Mouse (Mus musculus) embryonic facial prominence, embryonic 14.5 days (tissue): ENCODE measurements around the gene Pgm2. TPM values are rescaled to one million over a fixed set of nuclear protein-coding genes. Genes with fewer than 3 reads are reported as not detected.

ENCODE experiments used
- ATAC-seq: fragments of 200-750 bp; cut with Nextera tagmentation; 2 replicates; pipeline ENCODE4 v1.8.0; 2017; ENCODE audit warnings: low read depth, moderate number of reproducible peaks, moderate TSS enrichment
- DNase-seq: peaks from one replicate; pipeline ENCODE4 v3.0.0-alpha.2; 2015; ENCODE audit warnings: low spot score
- H3K27ac ChIP-seq: fragments of 300-500 bp; sonication (generic); replicated peaks from 2 replicates; pipeline ENCODE4 v1.5.1; 2014; ENCODE audit warnings: low read depth, mild to moderate bottlenecking, low read length, moderate library complexity
- H3K27me3 ChIP-seq: fragments of 300-500 bp; sonication (generic); replicated peaks from 2 replicates; pipeline ENCODE4 v1.6.1; 2014; ENCODE audit warnings: low read length; ENCODE audit not compliant: control insufficient read depth, insufficient read depth
- H3K36me3 ChIP-seq: fragments of 300-500 bp; sonication (generic); 2 replicates; pipeline ENCODE4 v1.6.1; 2014; ENCODE audit warnings: low read length, mixed read lengths; ENCODE audit not compliant: control insufficient read depth, insufficient read depth
- H3K4me1 ChIP-seq: fragments of 300-500 bp; sonication (generic); 2 replicates; pipeline ENCODE4 v1.6.1; 2014; ENCODE audit warnings: antibody characterized with exemption, low read length; ENCODE audit not compliant: control insufficient read depth, insufficient read depth
- H3K4me2 ChIP-seq: fragments of 300-500 bp; sonication (generic); 2 replicates; pipeline ENCODE4 v1.6.1; 2014; ENCODE audit warnings: low read depth, mild to moderate bottlenecking, low read length, moderate library complexity, mixed read lengths
- H3K4me3 ChIP-seq: fragments of 300-500 bp; sonication (generic); 2 replicates; pipeline ENCODE4 v1.5.1; 2014; ENCODE audit warnings: low read depth, mild to moderate bottlenecking, low read length
- H3K9ac ChIP-seq: fragments of 300-500 bp; sonication (generic); 2 replicates; pipeline ENCODE4 v1.6.1; 2014; ENCODE audit warnings: low read depth, mild to moderate bottlenecking, low read length, moderate library complexity, mixed read lengths
- H3K9me3 ChIP-seq: fragments of 300-500 bp; sonication (generic); 2 replicates; pipeline ENCODE4 v1.6.1; 2016; ENCODE audit warnings: low read length; ENCODE audit not compliant: control insufficient read depth
- WGBS: fragments of 180-500 bp; shearing (Covaris S2); extraction: QIAGEN DNeasy Blood & Tissue Kit; methylation state at CpG from one replicate; pipeline ENCODE4 v1.1.7; 2014; 5-methylcytosine and 5-hydroxymethylcytosine counted together
- polyA plus RNA-seq: library from polyadenylated mRNA; unstranded; fragments of >200 nt; fragmentation: Nextera tagmentation; extraction: Ambion mirVana; gene quantifications from 2 replicates; pipeline ENCODE4 v1.2.1, GENCODE M21; 2014

Pgm2 gene
- polyA plus RNA-seq, 1 experiment from 2014 or later, result 24.5 TPM

DNA sequence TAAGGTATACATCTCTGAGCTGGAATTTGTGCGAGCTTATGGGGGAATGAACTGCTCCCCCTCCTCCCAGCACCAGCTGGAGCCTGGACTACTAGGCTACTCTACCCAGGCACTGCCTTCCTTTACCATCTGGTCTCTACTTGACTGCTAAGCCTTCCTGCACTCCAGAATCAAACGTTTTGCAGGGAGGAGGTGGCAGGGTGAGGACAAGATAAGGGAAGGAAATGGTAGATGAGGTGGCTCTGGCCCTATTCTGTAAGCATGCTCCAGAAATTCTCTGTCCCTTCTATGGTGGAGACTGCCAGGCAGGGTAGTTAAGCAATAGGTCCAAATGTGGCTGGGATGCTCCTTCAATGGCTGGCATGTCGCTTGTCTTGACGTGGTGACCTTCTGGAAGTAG is 65.8 kb downstream of the Pgm2 start:
- DNase-seq (no peak), ATAC-seq (no peak)
- no peaks in the 10 kb centered on the region for H3K36me3 ChIP-seq
- no peak overlapping the region for H3K27ac ChIP-seq
- H3K4me3 ChIP-seq, result no peak overlapping the region
- H3K9ac ChIP-seq, result no peak overlapping the region
- H3K4me2 ChIP-seq, result no peak overlapping the region
- H3K4me1 ChIP-seq, result no peaks in the 10 kb centered on the region
- 32% methylated on average over 4 of the region's 4 CpGs for WGBS
- peaks cover 43% of the 10 kb centered on the region for H3K27me3 ChIP-seq
- H3K9me3 ChIP-seq, result no peaks in the 10 kb centered on the region

DNA sequence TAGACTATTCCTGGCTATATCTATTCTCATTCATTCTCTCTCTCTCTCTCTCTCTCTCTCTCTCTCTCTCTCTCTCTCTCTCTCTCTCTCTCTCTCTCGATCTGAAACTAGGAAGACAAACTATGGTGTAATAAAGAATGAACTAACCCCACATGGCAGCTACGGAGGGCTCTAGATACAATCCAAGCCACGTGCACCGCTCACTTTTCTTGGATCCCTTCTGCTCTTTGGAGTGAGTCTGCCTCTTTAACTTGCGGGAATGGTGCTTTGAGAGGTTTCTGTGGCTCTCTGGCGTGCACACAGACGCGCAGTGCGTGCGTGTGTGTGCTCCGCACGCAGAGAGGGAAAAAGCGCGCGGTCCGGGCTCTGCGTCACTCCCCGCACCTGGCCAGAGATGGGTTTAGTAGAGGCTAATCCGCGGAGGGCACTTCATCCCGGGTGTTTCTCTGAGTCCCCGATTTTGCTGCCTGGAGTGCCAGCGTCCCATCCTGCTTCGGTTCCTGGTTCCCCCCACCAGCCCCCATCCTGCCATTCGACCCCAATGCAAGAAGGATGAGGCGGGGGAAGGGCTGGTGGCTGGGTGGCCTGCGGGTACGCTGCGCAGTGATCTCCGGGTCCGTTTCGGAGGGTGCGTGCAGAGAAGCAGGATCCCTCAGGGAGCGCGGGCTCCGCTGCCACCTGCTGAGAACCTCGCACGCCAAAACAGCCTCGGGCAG is 66.5 kb downstream of the Pgm2 start:
- H3K4me3 ChIP-seq, result peak overlapping the region; percentile 64
- no peaks in the 10 kb centered on the region for H3K36me3 ChIP-seq
- peak overlapping the region; percentile 53 for H3K9ac ChIP-seq
- DNase-seq (no peak), ATAC-seq (peak; percentile 30; the same call in 1 of the 2 replicates)
- under 1% methylated on average over 34 of the region's 39 CpGs for WGBS
- H3K4me1 ChIP-seq, result no peaks in the 10 kb centered on the region
- H3K27me3 ChIP-seq, result peaks cover 43% of the 10 kb centered on the region
- no peak overlapping the region for H3K27ac ChIP-seq
- H3K9me3 ChIP-seq, result no peaks in the 10 kb centered on the region
- H3K4me2 ChIP-seq, result peak overlapping the region; percentile 100

DNA sequence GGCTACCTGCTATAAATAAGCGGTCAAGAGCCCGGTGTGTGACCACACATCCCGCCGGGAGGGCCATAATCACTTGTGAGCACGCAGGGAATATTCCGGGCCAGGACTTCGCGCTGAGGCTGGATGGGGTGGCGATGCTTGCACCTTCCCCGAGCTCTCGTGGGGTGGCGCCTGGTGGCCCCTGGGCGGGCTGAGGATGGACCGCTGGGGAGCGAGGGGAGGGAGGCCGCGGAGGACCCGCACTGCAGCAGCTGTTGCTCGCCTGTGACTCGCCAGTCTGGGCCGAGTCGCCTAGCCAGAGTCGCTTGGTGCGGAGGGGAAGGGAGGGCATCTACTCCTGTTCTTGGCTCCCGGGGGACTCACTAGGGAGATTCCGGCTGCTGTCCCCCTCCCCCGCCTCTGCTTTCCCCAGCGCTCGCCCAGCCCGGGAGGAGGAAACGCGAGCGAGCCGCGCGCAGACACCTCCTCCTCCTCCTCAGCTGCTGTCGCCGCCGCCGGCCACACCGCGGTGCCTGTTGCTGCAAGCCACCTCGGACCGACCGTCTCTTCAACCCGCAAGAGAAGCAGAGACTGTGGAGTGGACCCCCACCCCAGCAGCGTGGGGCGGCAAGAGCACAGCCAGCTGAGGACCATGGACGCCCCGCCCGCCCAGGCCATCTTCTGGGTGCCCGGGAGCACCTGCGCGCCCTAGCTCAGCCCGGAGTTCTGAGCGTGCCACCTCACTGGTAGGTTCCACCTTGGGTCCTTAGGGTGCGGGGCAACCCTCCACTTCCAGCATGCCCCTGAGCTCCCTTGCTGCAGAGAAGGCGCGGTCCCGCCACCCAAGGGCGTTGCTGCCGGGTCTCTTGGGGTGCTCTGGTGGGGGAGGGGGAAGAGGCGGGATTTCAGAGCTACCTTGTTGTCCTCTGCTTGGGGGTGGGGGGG is 67.3 kb downstream of the Pgm2 start:
- 1% methylated on average over 13 of the region's 63 CpGs for WGBS
- peak; percentile 68 for DNase-seq
- no peak overlapping the region for H3K27ac ChIP-seq

DNA sequence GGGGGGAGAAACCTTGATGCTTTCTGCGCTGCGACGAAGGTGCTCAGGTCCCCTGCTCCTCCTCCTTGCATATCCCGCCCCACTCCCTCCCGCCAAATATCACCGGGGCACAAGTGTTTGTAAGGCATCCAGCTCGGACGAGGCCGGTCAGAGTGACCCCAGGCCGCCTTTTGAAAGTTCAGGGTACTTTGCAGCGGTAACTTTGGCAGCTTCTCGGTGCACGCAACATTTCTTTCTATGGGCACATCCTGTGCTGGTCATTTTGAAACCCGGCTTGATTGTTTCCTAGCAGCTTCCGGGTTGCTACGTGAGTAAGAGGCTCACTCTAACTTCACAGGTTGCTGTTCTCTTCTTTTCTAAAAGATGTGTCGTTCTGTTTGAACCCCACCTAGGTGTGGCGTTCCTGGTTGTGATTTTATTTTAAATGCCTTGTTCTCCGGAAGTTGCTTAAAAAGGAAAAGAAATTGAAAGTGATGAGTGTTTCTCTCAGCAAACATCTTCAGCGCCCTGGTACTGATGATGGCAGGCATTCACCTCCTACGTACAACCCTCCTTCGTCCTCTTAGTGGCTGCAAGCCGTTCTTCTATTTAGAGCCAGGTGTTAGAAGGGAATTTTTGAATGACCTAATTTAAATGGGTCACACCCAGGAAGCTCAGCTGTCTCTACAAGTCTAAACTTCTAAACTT is 68.1 kb downstream of the Pgm2 start:
- Histone ChIP-seq H3K4me2 (peak overlapping the region; percentile 100), H3K27me3 (peaks cover 43% of the 10 kb centered on the region), H3K27ac (no peak overlapping the region), H3K9ac (peak overlapping the region; percentile 53), H3K9me3 (no peaks in the 10 kb centered on the region), H3K4me1 (no peaks in the 10 kb centered on the region), H3K4me3 (peak overlapping the region; percentile 64), H3K36me3 (no peaks in the 10 kb centered on the region)
- ATAC-seq, result no peak
- DNase-seq, result peak; percentile 23
- WGBS, result 2% methylated on average over 20 of the region's 23 CpGs

More for the DNA sequence above, 67.3 kb downstream of the Pgm2 start:
- Histone ChIP-seq H3K36me3 (no peaks in the 10 kb centered on the region), H3K9me3 (no peaks in the 10 kb centered on the region), H3K9ac (peak overlapping the region; percentile 53), H3K4me1 (no peaks in the 10 kb centered on the region), H3K4me3 (peak overlapping the region; percentile 64), H3K27me3 (peaks cover 43% of the 10 kb centered on the region), H3K4me2 (peak overlapping the region; percentile 100)
- ATAC-seq, result peak; percentile 75

DNA sequence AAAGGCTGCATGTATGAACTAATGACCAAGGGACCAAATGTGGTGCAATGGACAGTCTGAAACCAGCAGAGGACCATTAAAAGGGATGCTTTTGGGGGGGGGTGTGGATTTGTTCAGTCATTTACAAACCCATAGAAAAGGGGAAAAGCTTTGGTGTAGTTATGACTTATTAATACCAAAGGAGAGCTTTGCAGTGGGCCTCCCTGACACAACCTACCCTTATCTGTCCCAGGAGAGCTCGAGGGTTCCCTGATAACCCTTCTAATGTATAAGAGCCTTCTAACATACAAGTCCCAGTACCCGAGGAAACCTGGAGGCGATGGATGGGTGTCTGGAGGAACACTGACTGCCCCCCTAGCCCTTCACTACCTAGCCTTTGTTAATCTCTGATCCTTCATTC is 69.2 kb downstream of the Pgm2 start:
- Histone ChIP-seq H3K27me3 (peaks cover 45% of the 10 kb centered on the region), H3K4me2 (no peak overlapping the region; the same call in 1 of the 2 replicates), H3K4me3 (no peak overlapping the region)

DNA sequence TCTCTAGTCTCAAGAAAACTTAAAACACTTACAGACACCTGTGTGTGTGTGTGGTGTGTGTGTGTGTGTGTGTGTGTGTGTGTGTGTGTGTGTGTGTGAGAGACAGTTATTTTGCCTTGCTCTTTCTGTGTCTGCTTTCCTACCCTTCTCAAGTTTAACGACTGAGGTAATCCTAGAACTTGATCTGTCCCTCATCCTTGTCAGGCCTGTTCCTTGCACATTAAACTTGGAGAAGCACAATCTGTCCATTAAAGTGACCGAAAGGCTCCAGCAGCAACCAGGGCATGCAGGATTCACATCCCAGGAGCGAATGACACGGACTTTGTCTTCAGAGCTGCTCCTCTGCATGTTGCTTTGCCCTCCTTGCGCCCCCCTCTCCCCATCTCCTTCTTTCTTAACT is 69.8 kb downstream of the Pgm2 start:
- DNase-seq (no peak), ATAC-seq (no peak)
- no peak overlapping the region for H3K9ac ChIP-seq
- 69% methylated on average over 5 of the region's 5 CpGs for WGBS
- H3K9me3 ChIP-seq, result no peaks in the 10 kb centered on the region
- no peak overlapping the region for H3K4me2 ChIP-seq
- no peak overlapping the region for H3K27ac ChIP-seq
- H3K4me3 ChIP-seq, result no peak overlapping the region
- H3K27me3 ChIP-seq, result peaks cover 46% of the 10 kb centered on the region
- no peaks in the 10 kb centered on the region for H3K4me1 ChIP-seq
- no peaks in the 10 kb centered on the region for H3K36me3 ChIP-seq

More for the DNA sequence above, 69.2 kb downstream of the Pgm2 start:
- no peaks in the 10 kb centered on the region for H3K4me1 ChIP-seq
- 80% methylated on average over 3 of the region's 3 CpGs for WGBS
- no peak for DNase-seq
- no peak for ATAC-seq
- H3K9ac ChIP-seq, result no peak overlapping the region
- H3K36me3 ChIP-seq, result no peaks in the 10 kb centered on the region
- no peak overlapping the region for H3K27ac ChIP-seq
- H3K9me3 ChIP-seq, result no peaks in the 10 kb centered on the region

DNA sequence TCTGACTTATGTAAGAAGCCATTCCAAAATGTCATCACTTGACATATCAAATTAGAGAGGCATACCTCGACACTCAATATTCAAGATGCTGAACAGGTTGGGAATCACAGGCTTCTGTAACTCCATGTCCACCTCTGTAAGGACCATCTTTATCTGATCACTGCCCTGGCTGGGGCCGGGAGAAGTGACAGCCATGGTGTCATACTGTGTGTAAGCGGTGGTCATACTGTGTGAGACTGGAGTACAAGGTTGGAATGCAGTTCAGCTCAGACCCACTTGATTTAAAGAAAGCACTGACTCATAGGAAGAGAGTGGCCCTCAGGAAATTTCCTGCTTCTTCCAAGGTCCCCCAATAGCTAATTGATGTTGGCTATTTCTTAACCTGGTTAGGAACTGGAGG is 71.7 kb downstream of the Pgm2 start:
- no peaks in the 10 kb centered on the region for H3K36me3 ChIP-seq
- H3K27me3 ChIP-seq, result peaks cover 30% of the 10 kb centered on the region
- H3K27ac ChIP-seq, result no peak overlapping the region
- H3K9me3 ChIP-seq, result no peaks in the 10 kb centered on the region
- no peaks in the 10 kb centered on the region for H3K4me1 ChIP-seq
- no peak overlapping the region for H3K4me3 ChIP-seq
- ATAC-seq (no peak), DNase-seq (no peak)
- H3K4me2 ChIP-seq, result no peak overlapping the region
- 91% methylated on average over 3 of the region's 3 CpGs for WGBS
- H3K9ac ChIP-seq, result no peak overlapping the region

DNA sequence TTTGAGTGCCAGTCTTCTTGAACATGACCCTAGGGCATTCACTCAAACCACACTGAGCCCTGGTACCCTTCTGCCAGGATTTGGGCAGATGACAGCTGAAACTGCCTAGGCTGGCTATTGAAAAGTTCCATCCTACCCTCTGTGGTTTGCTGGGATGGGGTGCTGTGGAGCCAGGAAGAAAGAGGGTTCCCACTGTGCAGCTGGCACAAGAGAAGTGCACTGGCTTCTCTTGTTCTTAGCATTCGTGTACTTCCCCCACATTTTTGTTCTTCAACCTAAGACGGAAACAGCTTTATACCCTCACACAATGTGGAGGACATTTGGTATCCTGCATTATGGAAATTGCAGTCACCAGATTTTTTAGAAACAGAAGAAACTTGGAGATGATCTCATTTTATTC is 73.1 kb downstream of the Pgm2 start:
- Histone ChIP-seq H3K4me3 (no peak overlapping the region), H3K27ac (no peak overlapping the region), H3K36me3 (no peaks in the 10 kb centered on the region), H3K9me3 (no peaks in the 10 kb centered on the region), H3K4me1 (no peaks in the 10 kb centered on the region), H3K9ac (no peak overlapping the region), H3K4me2 (no peak overlapping the region), H3K27me3 (peaks cover 17% of the 10 kb centered on the region)
- WGBS, result 54% methylated on average over 2 of the region's 2 CpGs
- DNase-seq (no peak), ATAC-seq (no peak)
